Mouse (Mus musculus) heart, embryonic 16.5 days (tissue): Measurements from ENCODE around the gene Traf3. TPM values are rescaled to one million over a fixed set of nuclear protein-coding genes. Genes with fewer than 3 reads are reported as not detected.

Experiments used
- ATAC-seq: fragments of 200-750 bp; cut with Nextera tagmentation; replicated peaks from 2 replicates; pipeline ENCODE4 v1.8.0; 2017; ENCODE audit warnings: moderate number of reproducible peaks; ENCODE audit not compliant: insufficient read depth, low FRiP score; ENCODE audit errors: extremely low read depth
- H3K27ac ChIP-seq: fragments of 300-500 bp; sonication (generic); 2 replicates; pipeline ENCODE4 v1.5.1; 2014; ENCODE audit warnings: mild to moderate bottlenecking, low read length, control low read depth, moderate library complexity
- H3K27me3 ChIP-seq: fragments of 300-500 bp; sonication (generic); 2 replicates; pipeline ENCODE4 v1.6.1; 2014; ENCODE audit warnings: low read length, mixed read lengths; ENCODE audit not compliant: control insufficient read depth, insufficient read depth
- H3K36me3 ChIP-seq: fragments of 300-500 bp; sonication (generic); 2 replicates; pipeline ENCODE4 v1.6.1; 2014; ENCODE audit not compliant: control insufficient read depth, insufficient read depth
- H3K4me1 ChIP-seq: fragments of 300-500 bp; sonication (generic); 2 replicates; pipeline ENCODE4 v1.6.1; 2014; ENCODE audit warnings: low read length, mixed read lengths; ENCODE audit not compliant: control insufficient read depth, insufficient read depth
- H3K4me2 ChIP-seq: fragments of 300-500 bp; sonication (generic); 2 replicates; pipeline ENCODE4 v1.6.1; 2014; ENCODE audit warnings: low read depth, mild to moderate bottlenecking, control low read depth, low read length
- H3K4me3 ChIP-seq: fragments of 300-500 bp; sonication (generic); 2 replicates; pipeline ENCODE4 v1.5.1; 2014; ENCODE audit warnings: mild to moderate bottlenecking, control low read depth, low read length
- H3K9ac ChIP-seq: fragments of 300-500 bp; sonication (generic); 2 replicates; pipeline ENCODE4 v1.6.1; 2014; ENCODE audit warnings: low read length, control low read depth
- H3K9me3 ChIP-seq: fragments of 300-500 bp; sonication (generic); replicated peaks from 2 replicates; pipeline ENCODE4 v1.6.1; 2016; ENCODE audit warnings: low read length; ENCODE audit not compliant: control insufficient read depth
- WGBS: fragments of 180-500 bp; shearing (Covaris S2); extraction: QIAGEN DNeasy Blood & Tissue Kit; methylation state at CpG from one replicate; pipeline ENCODE4 v1.1.7; 2014; 5-methylcytosine and 5-hydroxymethylcytosine counted together
- polyA plus RNA-seq: library from polyadenylated mRNA; unstranded; fragments of >200 nt; fragmentation: Nextera tagmentation; extraction: Ambion mirVana; gene quantifications from 2 replicates; pipeline ENCODE4 v1.2.1, GENCODE M21; 2015

Gene Traf3
- polyA plus RNA-seq, 1 experiment from 2014 or later, result 6.0 TPM

GRCm38 (mm10) chr12:111245070-111245469 lies 78.9 kb downstream of the Traf3 start:
- Histone ChIP-seq H3K9ac (no peak overlapping the region), H3K4me1 (no peaks in the 10 kb centered on the region), H3K9me3 (no peaks in the 10 kb centered on the region), H3K36me3 (peaks cover 6% of the 10 kb centered on the region; the same call in 1 of the 2 replicates), H3K27me3 (no peaks in the 10 kb centered on the region), H3K4me2 (no peak overlapping the region), H3K27ac (no peak overlapping the region), H3K4me3 (no peak overlapping the region)
- WGBS, result 85% methylated on average over 6 of the region's 6 CpGs
- ATAC-seq, result no peak

GRCm38 (mm10) chr12:111246808-111247464 lies 80.8 kb downstream of the Traf3 start:
- Histone ChIP-seq H3K9ac (no peak overlapping the region), H3K36me3 (peaks cover 6% of the 10 kb centered on the region; the same call in 1 of the 2 replicates), H3K27ac (no peak overlapping the region), H3K4me1 (no peaks in the 10 kb centered on the region), H3K4me3 (no peak overlapping the region), H3K9me3 (no peaks in the 10 kb centered on the region), H3K27me3 (no peaks in the 10 kb centered on the region), H3K4me2 (no peak overlapping the region)
- no peak for ATAC-seq
- WGBS, result 74% methylated on average over 9 of the region's 9 CpGs

DNA sequence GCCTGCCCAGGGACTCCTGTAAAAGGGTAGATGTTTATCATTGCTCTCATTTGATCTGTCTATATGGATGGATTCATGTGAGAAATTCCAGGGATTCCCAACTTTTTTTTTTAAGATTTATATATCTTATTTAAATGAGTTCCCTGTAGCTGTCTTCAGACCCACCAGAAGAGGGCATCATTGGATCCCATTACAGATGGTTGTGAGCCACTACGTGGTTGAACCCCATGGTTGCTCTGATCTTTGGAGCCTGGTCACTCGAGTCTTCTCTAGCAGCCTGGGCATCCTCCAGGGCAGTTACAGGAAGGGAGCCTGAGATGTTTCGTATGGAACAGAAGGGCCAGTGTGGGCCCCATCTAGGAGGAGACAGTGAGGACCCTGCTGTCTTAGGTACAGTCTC lies 82.9 kb downstream of the Traf3 start:
- Histone ChIP-seq H3K27ac (no peak overlapping the region), H3K4me1 (no peaks in the 10 kb centered on the region), H3K9me3 (no peaks in the 10 kb centered on the region), H3K9ac (no peak overlapping the region), H3K36me3 (0 out of 2 replicates have a peak, but pooled peaks cover 3% of the 10 kb centered on the region), H3K4me2 (no peak overlapping the region), H3K27me3 (no peaks in the 10 kb centered on the region), H3K4me3 (no peak overlapping the region)
- 58% methylated on average over 3 of the region's 3 CpGs for WGBS
- no peak for ATAC-seq

DNA sequence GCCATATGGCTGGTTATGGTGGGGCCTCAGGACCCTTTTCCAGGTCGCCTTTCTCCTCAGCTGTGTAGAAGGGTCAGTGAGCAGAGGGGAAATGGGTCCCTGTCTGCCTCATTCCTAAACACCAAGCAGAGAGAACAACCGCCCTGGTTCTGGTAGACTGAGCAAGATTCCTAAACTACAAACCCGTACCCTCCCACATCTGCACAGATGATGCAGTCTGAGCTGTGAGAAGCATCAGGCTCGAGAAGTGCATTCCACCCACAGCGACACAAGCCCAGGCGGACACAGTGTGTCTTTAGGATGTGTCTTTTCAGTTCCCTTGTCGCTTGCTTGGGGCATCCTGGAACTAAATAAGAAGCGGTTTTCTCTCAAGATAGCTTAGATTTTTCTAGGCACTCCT lies 83.9 kb downstream of the Traf3 start:
- no peak overlapping the region for H3K9ac ChIP-seq
- H3K27ac ChIP-seq, result no peak overlapping the region
- H3K27me3 ChIP-seq, result no peaks in the 10 kb centered on the region
- 0 out of 2 replicates have a peak, but pooled peaks cover 3% of the 10 kb centered on the region for H3K36me3 ChIP-seq
- no peak overlapping the region for H3K4me3 ChIP-seq
- WGBS, result 84% methylated on average over 8 of the region's 8 CpGs
- ATAC-seq, result no peak
- H3K4me1 ChIP-seq, result no peaks in the 10 kb centered on the region
- H3K9me3 ChIP-seq, result no peaks in the 10 kb centered on the region
- H3K4me2 ChIP-seq, result no peak overlapping the region

DNA sequence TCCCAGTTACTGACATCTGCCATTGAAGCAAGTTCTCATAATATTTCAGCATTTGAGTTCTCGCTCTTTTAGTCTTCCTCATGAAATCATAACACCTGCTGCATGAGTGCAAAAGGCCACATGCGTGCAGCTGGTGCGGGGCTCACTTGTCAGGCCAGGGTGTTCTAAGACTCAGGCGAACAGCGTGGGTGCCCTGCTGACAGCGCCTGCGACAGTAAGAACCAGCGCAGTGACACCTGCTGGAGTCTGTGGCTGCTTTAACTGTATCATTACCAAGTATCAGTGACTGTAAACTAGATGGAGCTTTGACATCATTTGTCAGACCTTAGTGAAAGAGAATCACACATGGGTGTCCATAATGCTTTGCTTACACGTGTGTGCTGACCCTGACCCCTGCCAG lies 85.1 kb downstream of the Traf3 start:
- H3K4me2 ChIP-seq, result no peak overlapping the region
- no peak overlapping the region for H3K27ac ChIP-seq
- H3K9ac ChIP-seq, result no peak overlapping the region
- ATAC-seq, result no peak
- no peaks in the 10 kb centered on the region for H3K27me3 ChIP-seq
- H3K9me3 ChIP-seq, result no peaks in the 10 kb centered on the region
- 54% methylated on average over 9 of the region's 9 CpGs for WGBS
- H3K36me3 ChIP-seq, result peaks cover 2% of the 10 kb centered on the region
- H3K4me1 ChIP-seq, result no peaks in the 10 kb centered on the region
- H3K4me3 ChIP-seq, result no peak overlapping the region

DNA sequence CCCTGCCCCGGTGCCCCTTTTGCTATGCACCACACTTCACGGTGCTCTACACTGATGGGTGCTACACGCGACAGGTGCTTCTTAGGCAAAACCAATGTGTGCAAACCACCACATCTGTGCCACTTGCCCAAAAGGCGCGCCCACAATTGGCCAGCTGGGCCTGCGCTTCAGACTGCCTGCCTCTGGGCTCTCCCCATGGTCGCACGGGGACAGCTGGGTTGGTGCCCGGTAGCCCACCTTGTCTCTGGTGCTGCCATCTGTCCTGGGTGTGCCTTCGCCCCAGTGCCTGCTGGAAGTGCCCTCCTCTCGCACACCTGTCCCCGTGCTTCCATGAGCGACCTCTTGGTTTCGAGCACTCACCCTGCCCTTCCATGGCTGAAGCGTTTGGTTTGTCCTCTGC lies 97.5 kb downstream of the Traf3 start:
- ATAC-seq, result no peak
- Histone ChIP-seq H3K9me3 (no peaks in the 10 kb centered on the region), H3K4me2 (no peak overlapping the region), H3K9ac (no peak overlapping the region), H3K4me3 (no peak overlapping the region), H3K27ac (no peak overlapping the region), H3K4me1 (no peaks in the 10 kb centered on the region), H3K36me3 (peaks cover 13% of the 10 kb centered on the region), H3K27me3 (no peaks in the 10 kb centered on the region)
- WGBS, result 95% methylated on average over 16 of the region's 16 CpGs

DNA sequence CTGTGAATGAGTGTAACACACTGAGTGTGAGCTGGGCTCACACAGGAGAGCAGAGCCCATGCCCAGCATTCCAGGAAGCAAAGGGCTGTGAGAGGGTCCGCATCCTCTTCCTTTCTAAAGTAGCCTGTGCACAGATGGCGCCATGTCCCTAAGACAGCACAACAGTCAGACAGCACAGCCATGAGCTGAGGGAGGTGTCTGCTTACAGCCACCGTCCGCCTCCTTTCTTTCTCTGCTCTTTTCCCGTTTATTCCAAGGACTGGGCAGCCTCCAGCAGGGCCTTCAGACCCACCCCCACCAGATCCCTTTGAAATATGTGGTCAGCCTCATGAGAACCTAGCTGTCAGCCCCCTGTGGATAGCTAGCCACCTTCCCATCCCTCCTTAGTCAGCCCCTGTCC lies 99.0 kb downstream of the Traf3 start:
- H3K4me2 ChIP-seq, result no peak overlapping the region
- no peaks in the 10 kb centered on the region for H3K9me3 ChIP-seq
- peaks cover 11% of the 10 kb centered on the region for H3K36me3 ChIP-seq
- peaks cover 8% of the 10 kb centered on the region for H3K27me3 ChIP-seq
- no peak overlapping the region for H3K9ac ChIP-seq
- H3K4me1 ChIP-seq, result no peaks in the 10 kb centered on the region
- H3K4me3 ChIP-seq, result no peak overlapping the region
- ATAC-seq, result no peak
- no peak overlapping the region for H3K27ac ChIP-seq
- 76% methylated on average over 5 of the region's 5 CpGs for WGBS

DNA sequence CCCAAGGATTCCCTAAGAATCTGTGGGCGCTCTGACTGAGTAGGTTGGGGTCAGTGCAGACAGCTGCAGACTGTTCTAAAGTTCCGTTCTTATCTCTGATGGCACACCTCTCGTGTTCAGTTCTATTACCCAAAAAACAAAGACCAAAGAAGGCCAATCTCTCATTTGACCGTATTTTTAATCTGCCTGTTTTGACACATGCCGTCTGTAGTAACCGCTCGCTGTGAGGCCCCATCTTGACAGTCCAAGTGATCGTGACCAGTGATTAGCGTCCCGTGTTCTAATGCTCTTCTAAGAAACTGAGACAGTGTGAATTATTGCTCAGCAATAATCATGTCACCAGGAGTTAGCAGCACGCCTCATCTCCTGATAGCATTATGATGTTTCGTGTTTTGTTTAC lies 100.4 kb downstream of the Traf3 start:
- WGBS, result 85% methylated on average over 12 of the region's 12 CpGs
- Histone ChIP-seq H3K4me1 (peaks cover 6% of the 10 kb centered on the region), H3K4me3 (no peak overlapping the region), H3K27ac (no peak overlapping the region), H3K27me3 (peaks cover 22% of the 10 kb centered on the region), H3K9ac (no peak overlapping the region), H3K9me3 (no peaks in the 10 kb centered on the region), H3K36me3 (peaks cover 3% of the 10 kb centered on the region; the same call in 1 of the 2 replicates), H3K4me2 (no peak overlapping the region)
- no peak for ATAC-seq

GRCm38 (mm10) chr12:111267673-111268325 lies 101.6 kb downstream of the Traf3 start:
- no peak for ATAC-seq
- no peak overlapping the region for H3K4me3 ChIP-seq
- WGBS, result 76% methylated on average over 4 of the region's 4 CpGs
- peaks cover 34% of the 10 kb centered on the region for H3K27me3 ChIP-seq
- H3K36me3 ChIP-seq, result no peaks in the 10 kb centered on the region
- no peaks in the 10 kb centered on the region for H3K9me3 ChIP-seq
- no peak overlapping the region for H3K9ac ChIP-seq
- H3K4me2 ChIP-seq, result no peak overlapping the region
- H3K4me1 ChIP-seq, result peaks cover 7% of the 10 kb centered on the region
- H3K27ac ChIP-seq, result no peak overlapping the region
